Mouse (Mus musculus) forebrain, postnatal 0 days (tissue): ENCODE results near the gene Spata19. TPM values are rescaled to one million over a fixed set of nuclear protein-coding genes. Genes with fewer than 3 reads are reported as not detected.

Source experiments
- ATAC-seq: fragments of 200-750 bp; cut with Nextera tagmentation; 2 replicates; pipeline ENCODE4 v1.8.0; 2017; ENCODE audit warnings: mild to moderate bottlenecking, moderate library complexity
- DNase-seq: peaks from one replicate; pipeline ENCODE4 v3.0.0-alpha.2; 2015
- H3K27ac ChIP-seq: fragments of 300-500 bp; sonication (generic); 2 replicates; pipeline ENCODE4 v1.5.1; 2014; ENCODE audit warnings: low read depth, mild to moderate bottlenecking, antibody characterized with exemption, low read length, moderate library complexity, mixed read lengths
- H3K27me3 ChIP-seq: fragments of 300-500 bp; sonication (generic); 2 replicates; pipeline ENCODE4 v1.6.1; 2014; ENCODE audit warnings: mild to moderate bottlenecking, low read length, mixed read lengths; ENCODE audit not compliant: insufficient read depth
- H3K36me3 ChIP-seq: fragments of 300-500 bp; sonication (generic); 2 replicates; pipeline ENCODE4 v1.6.1; 2014; ENCODE audit warnings: mild to moderate bottlenecking, moderate library complexity; ENCODE audit not compliant: insufficient read depth
- H3K4me1 ChIP-seq: fragments of 300-500 bp; sonication (generic); 2 replicates; pipeline ENCODE4 v1.6.1; 2014; ENCODE audit warnings: antibody characterized with exemption; ENCODE audit not compliant: insufficient read depth
- H3K4me2 ChIP-seq: fragments of 300-500 bp; sonication (generic); 2 replicates; pipeline ENCODE4 v1.6.1; 2014; ENCODE audit warnings: low read depth, mild to moderate bottlenecking, moderate library complexity
- H3K4me3 ChIP-seq: fragments of 300-500 bp; sonication (generic); 2 replicates; pipeline ENCODE4 v1.5.1; 2014; ENCODE audit warnings: low read depth, low read length, mixed read lengths
- H3K9ac ChIP-seq: fragments of 300-500 bp; sonication (generic); 2 replicates; pipeline ENCODE4 v1.6.1; 2014; ENCODE audit warnings: mild to moderate bottlenecking
- H3K9me3 ChIP-seq: fragments of 300-500 bp; sonication (generic); 2 replicates; pipeline ENCODE4 v1.6.1; 2016; ENCODE audit warnings: low read length
- CTCF ChIP-seq: sonication (generic); IDR thresholded peaks from 2 replicates; pipeline ENCODE4 v1.5.1; 2016; ENCODE audit warnings: antibody characterized with exemption, control low read depth, low read depth
- WGBS: fragments of 180-500 bp; shearing (Covaris S2); extraction: QIAGEN DNeasy Blood & Tissue Kit; methylation state at CpG from one replicate; pipeline ENCODE4 v1.1.7; 2014; 5-methylcytosine and 5-hydroxymethylcytosine counted together
- polyA plus RNA-seq: library from polyadenylated mRNA; unstranded; fragments of >200 nt; fragmentation: Nextera tagmentation; extraction: Ambion mirVana; gene quantifications from 2 replicates; pipeline ENCODE4 v1.2.1, GENCODE M21; 2015
- total RNA-seq: library from RNA; depleted of rRNA; stranded (reverse); fragments of >200 nt; gene quantifications from 2 replicates; pipeline ENCODE4 v1.2.3, GENCODE M21; 2014

Spata19 gene
- total and polyA plus RNA-seq, 2 experiments from 2014 or later, result not detected

DNA sequence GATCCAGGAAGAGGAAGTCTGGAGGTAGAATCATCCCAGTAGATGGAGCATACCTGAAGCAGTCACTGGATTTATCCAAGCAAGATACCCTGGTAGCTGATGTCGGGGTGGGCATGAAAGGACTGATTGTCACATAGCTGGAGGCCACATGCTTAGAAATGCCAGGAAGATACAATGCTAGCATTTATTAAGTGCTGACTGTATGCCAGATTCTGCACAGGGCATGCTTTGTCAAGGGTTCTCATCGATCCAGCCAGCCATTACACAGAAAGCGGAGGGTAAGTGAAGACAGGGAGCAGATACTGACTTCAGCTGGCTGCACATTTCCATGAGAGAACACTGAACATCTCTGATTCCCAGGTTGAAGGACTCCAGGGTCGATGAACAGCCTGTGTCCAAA lies 4.6 kb downstream of the Spata19 start:
- Histone ChIP-seq H3K27me3 (no peaks in the 10 kb centered on the region), H3K4me3 (no peak overlapping the region), H3K9me3 (no peaks in the 10 kb centered on the region), H3K9ac (no peak overlapping the region), H3K36me3 (no peaks in the 10 kb centered on the region), H3K27ac (no peak overlapping the region), H3K4me2 (no peak overlapping the region), H3K4me1 (no peaks in the 10 kb centered on the region)
- WGBS, result 75% methylated on average over 4 of the region's 4 CpGs
- TF ChIP-seq CTCF, result no peak
- no peak for ATAC-seq
- no peak for DNase-seq

DNA sequence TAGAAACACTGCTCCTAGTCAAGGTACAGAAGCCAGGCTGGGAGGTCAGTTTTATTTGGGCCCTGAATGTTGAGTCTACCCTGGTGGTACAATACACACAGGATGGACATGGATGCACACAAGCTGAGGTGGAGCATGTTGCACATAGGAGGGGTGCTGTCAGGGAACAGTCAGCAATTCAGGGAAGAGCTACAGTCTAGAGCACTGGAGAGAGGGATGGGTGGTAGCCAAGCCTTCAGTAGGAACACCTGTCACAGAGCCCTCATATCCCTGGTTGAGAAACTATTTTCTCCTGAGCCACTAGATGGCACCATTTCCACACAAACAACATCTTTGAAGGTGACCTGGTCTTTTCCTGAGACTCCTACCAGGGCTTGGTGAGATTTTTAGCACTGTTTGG lies 13.1 kb downstream of the Spata19 start:
- ATAC-seq, result peak; percentile 76
- H3K27ac ChIP-seq, result no peak overlapping the region

DNA sequence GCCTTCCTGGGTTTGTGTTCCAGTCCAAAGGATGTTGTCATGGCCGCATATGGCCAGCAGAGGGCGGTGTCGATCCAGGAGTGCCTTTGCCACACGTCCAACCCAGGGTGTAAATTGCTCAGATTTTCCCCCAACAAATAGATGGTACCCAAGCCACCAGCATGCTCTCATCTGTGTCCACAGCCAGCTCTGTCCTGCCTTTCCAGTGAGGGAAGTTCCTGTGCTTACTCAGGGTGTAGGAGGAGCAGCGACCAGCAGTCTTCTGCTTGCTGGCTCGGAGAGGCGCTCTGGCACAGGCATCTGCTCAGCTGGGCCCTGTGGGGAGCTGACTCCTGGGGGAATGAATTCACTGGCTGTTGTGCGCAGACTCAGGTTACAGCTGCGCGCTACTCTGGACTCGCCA lies 17.5 kb downstream of the Spata19 start:
- under 1% methylated on average over 11 of the region's 11 CpGs for WGBS
- Histone ChIP-seq H3K4me1 (0 out of 2 replicates have a peak, but pooled peaks cover 3% of the 10 kb centered on the region), H3K27me3 (no peaks in the 10 kb centered on the region; the same call in 1 of the 2 replicates), H3K9ac (no peak overlapping the region), H3K27ac (no peak overlapping the region), H3K9me3 (no peaks in the 10 kb centered on the region), H3K4me2 (peak overlapping the region; percentile 38), H3K4me3 (no peak overlapping the region), H3K36me3 (no peaks in the 10 kb centered on the region)
- TF ChIP-seq CTCF, result peak; percentile 99
- ATAC-seq (peak; percentile 84), DNase-seq (peak; percentile 91)

More for the DNA sequence above, 13.1 kb downstream of the Spata19 start:
- H3K4me1 ChIP-seq, result 0 out of 2 replicates have a peak, but pooled peaks cover 3% of the 10 kb centered on the region
- no peak overlapping the region for H3K4me2 ChIP-seq
- H3K9ac ChIP-seq, result no peak overlapping the region
- no peak overlapping the region for H3K4me3 ChIP-seq
- peak; percentile 90 for DNase-seq
- peak; percentile 89 for TF ChIP-seq CTCF
- no peaks in the 10 kb centered on the region for H3K9me3 ChIP-seq
- no peaks in the 10 kb centered on the region for H3K36me3 ChIP-seq
- H3K27me3 ChIP-seq, result no peaks in the 10 kb centered on the region

DNA sequence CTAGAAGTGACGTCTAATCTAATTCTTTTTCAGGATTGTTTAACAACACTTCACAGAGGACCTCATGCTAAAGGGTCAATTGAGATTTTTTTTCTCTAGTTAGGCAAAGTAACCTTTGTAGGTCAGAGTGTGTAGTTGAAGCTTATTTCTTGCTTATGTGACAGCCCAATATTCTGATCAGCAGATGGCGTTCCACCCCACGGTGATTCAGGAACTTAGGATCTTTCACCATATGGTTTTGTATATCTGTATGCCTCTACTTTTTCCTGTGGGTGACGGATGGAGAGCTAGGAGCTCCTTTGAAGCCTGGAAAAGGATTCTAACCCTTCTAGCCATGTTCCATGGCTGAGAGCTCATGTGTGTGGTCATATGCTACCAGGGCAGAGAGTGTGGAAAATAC lies 27.9 kb downstream of the Spata19 start:
- DNase-seq, result peak; percentile 40

DNA sequence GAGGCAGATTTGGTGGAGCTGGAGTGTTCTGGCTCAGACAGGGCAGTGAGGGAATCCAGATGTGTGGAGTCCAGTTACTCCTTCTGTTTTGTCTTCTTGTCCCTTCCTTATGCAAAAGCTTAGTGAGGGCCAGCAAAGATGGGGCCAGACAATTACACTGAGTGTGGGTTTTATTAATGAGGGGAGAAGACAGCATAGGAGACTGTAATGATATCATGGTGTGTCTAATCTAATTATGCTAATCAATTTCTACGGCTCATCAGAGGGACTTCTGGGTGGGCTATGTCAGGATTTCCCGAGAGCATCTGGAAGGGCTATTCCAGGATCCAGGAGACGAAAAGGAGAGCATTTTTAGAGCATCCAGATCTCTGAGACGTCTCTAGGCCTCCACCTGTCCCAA lies 32.0 kb downstream of the Spata19 start:
- no peaks in the 10 kb centered on the region for H3K27me3 ChIP-seq
- no peaks in the 10 kb centered on the region for H3K4me1 ChIP-seq
- H3K36me3 ChIP-seq, result no peaks in the 10 kb centered on the region
- DNase-seq (no peak), ATAC-seq (no peak)
- no peak for TF ChIP-seq CTCF
- WGBS, result 50% methylated on average over 4 of the region's 4 CpGs
- no peaks in the 10 kb centered on the region for H3K9me3 ChIP-seq
- no peak overlapping the region for H3K9ac ChIP-seq
- no peak overlapping the region for H3K4me2 ChIP-seq
- H3K27ac ChIP-seq, result no peak overlapping the region
- no peak overlapping the region for H3K4me3 ChIP-seq

More for the DNA sequence above, 27.9 kb downstream of the Spata19 start:
- H3K4me3 ChIP-seq, result no peak overlapping the region
- H3K9ac ChIP-seq, result no peak overlapping the region
- peak; percentile 49 for TF ChIP-seq CTCF
- no peaks in the 10 kb centered on the region for H3K9me3 ChIP-seq
- no peak overlapping the region for H3K4me2 ChIP-seq
- H3K4me1 ChIP-seq, result no peaks in the 10 kb centered on the region
- no peak overlapping the region for H3K27ac ChIP-seq
- WGBS, result 60% methylated on average over 4 of the region's 4 CpGs
- H3K36me3 ChIP-seq, result no peaks in the 10 kb centered on the region
- ATAC-seq, result no peak
- H3K27me3 ChIP-seq, result no peaks in the 10 kb centered on the region

DNA sequence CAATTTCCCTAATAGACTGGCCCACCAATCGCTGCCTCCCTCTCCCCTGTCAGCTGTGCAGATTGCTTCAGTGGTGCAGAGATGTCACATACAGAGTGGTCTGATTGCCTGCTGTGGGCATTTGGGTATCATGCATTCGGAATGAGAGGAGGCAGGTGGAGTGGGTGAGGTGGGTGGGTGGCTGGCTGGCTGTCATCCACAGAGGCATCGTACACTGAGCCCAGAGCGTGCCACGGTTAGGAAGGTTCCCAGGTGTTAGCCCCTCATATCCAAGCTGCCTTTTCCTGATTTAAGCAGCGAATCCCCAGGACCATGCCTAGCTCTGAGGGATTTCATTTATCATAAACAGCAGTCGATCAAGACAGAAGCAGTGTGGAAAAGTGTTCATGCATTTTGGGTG lies 36.7 kb downstream of the Spata19 start:
- Histone ChIP-seq H3K27me3 (no peaks in the 10 kb centered on the region), H3K4me1 (peaks cover 8% of the 10 kb centered on the region; the same call in 1 of the 2 replicates), H3K36me3 (no peaks in the 10 kb centered on the region), H3K9me3 (no peaks in the 10 kb centered on the region), H3K27ac (no peak overlapping the region), H3K4me2 (no peak overlapping the region), H3K4me3 (no peak overlapping the region), H3K9ac (no peak overlapping the region)
- DNase-seq (no peak), ATAC-seq (no peak)
- TF ChIP-seq CTCF, result no peak
- 86% methylated on average over 7 of the region's 7 CpGs for WGBS

DNA sequence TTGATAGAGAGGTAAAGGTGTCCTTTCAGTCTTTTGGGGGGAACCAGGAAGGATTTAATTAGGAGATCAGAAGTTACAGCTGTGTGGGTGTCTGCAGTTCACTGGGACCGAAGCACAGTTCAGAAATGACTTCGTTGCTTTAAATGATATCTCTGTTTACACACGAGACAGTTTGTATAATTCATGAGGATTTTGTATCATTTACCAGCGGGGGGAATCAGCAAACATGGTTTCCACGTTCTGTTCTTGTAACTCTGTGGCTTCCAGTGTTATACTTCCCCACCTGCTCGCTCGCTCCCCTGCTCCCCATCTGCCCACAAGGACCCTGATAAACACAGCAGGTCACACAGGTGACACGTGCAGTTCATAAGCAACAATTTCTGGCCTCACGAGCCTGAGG lies 39.3 kb downstream of the Spata19 start:
- ATAC-seq, result no peak
- no peak overlapping the region for H3K4me3 ChIP-seq
- 58% methylated on average over 9 of the region's 9 CpGs for WGBS

More for the DNA sequence above, 39.3 kb downstream of the Spata19 start:
- H3K4me2 ChIP-seq, result no peak overlapping the region
- no peak for DNase-seq
- H3K9ac ChIP-seq, result no peak overlapping the region
- TF ChIP-seq CTCF, result no peak
- H3K4me1 ChIP-seq, result peaks cover 8% of the 10 kb centered on the region; the same call in 1 of the 2 replicates
- no peaks in the 10 kb centered on the region for H3K27me3 ChIP-seq
- no peaks in the 10 kb centered on the region for H3K9me3 ChIP-seq
- H3K36me3 ChIP-seq, result no peaks in the 10 kb centered on the region
- H3K27ac ChIP-seq, result no peak overlapping the region
